Mouse (Mus musculus) intestine, embryonic 14.5 days (tissue): ENCODE data around the gene Dmbt1. TPM values are rescaled to one million over a fixed set of nuclear protein-coding genes. Genes with fewer than 3 reads are reported as not detected.

Experiments used
- ATAC-seq: fragments of 200-750 bp; cut with Nextera tagmentation; replicated peaks from 2 replicates; pipeline ENCODE4 v1.8.0; 2017; ENCODE audit warnings: low read depth, moderate number of reproducible peaks, moderate TSS enrichment, moderate library complexity; ENCODE audit not compliant: low FRiP score, low TSS enrichment
- DNase-seq: peaks from one replicate; pipeline ENCODE4 v3.0.0-alpha.2; 2018; ENCODE audit warnings: low spot score
- H3K27ac ChIP-seq: fragments of 300-500 bp; sonication (generic); 2 replicates; pipeline ENCODE4 v1.5.1; 2014; ENCODE audit warnings: low read depth, mild to moderate bottlenecking, control low read depth
- H3K27me3 ChIP-seq: fragments of 300-500 bp; sonication (generic); replicated peaks from 2 replicates; pipeline ENCODE4 v1.6.1; 2014; ENCODE audit warnings: low read length, control low read depth; ENCODE audit not compliant: control insufficient read depth, insufficient read depth
- H3K36me3 ChIP-seq: fragments of 300-500 bp; sonication (generic); 2 replicates; pipeline ENCODE4 v1.6.1; 2014; ENCODE audit warnings: low read length, control low read depth; ENCODE audit not compliant: control insufficient read depth, insufficient read depth
- H3K4me1 ChIP-seq: fragments of 300-500 bp; sonication (generic); replicated peaks from 2 replicates; pipeline ENCODE4 v1.6.1; 2014; ENCODE audit warnings: low read length, control low read depth, mixed read lengths; ENCODE audit not compliant: control insufficient read depth, insufficient read depth
- H3K4me2 ChIP-seq: fragments of 300-500 bp; sonication (generic); 2 replicates; pipeline ENCODE4 v1.6.1; 2014; ENCODE audit warnings: low read length
- H3K4me3 ChIP-seq: fragments of 300-500 bp; sonication (generic); 2 replicates; pipeline ENCODE4 v1.5.1; 2014; ENCODE audit warnings: low read depth, low read length, control low read depth, mixed read lengths
- H3K9ac ChIP-seq: fragments of 300-500 bp; sonication (generic); 2 replicates; pipeline ENCODE4 v1.6.1; 2014; ENCODE audit warnings: mild to moderate bottlenecking, low read length
- H3K9me3 ChIP-seq: fragments of 300-500 bp; sonication (generic); 2 replicates; pipeline ENCODE4 v1.6.1; 2016; ENCODE audit warnings: low read length, control low read depth; ENCODE audit not compliant: control insufficient read depth
- WGBS: fragments of 180-500 bp; shearing (Covaris S2); extraction: QIAGEN DNeasy Blood & Tissue Kit; methylation state at CpG from one replicate; pipeline ENCODE4 v1.1.7; 2014; 5-methylcytosine and 5-hydroxymethylcytosine counted together
- polyA plus RNA-seq: library from polyadenylated mRNA; unstranded; fragments of >200 nt; fragmentation: Nextera tagmentation; extraction: Ambion mirVana; gene quantifications from 2 replicates; pipeline ENCODE4 v1.2.1, GENCODE M21; 2014

The Dmbt1 gene
- polyA plus RNA-seq, 1 experiment from 2014 or later, result 78.2 TPM

GRCm38 (mm10) chr7:130993907-130994306 lies 37.9 kb upstream of the Dmbt1 start:
- WGBS, result 52% methylated on average over 8 of the region's 8 CpGs
- Histone ChIP-seq H3K4me3 (no peak overlapping the region), H3K4me2 (no peak overlapping the region), H3K36me3 (no peaks in the 10 kb centered on the region), H3K27ac (no peak overlapping the region), H3K27me3 (no peaks in the 10 kb centered on the region), H3K9me3 (no peaks in the 10 kb centered on the region), H3K9ac (no peak overlapping the region), H3K4me1 (no peaks in the 10 kb centered on the region)
- ATAC-seq (no peak), DNase-seq (no peak)

- no peaks in the 10 kb centered on the region for H3K27me3 ChIP-seq
- ATAC-seq, result peak; percentile 86
- peaks cover 10% of the 10 kb centered on the region for H3K9me3 ChIP-seq
- 74% methylated on average over 12 of the region's 12 CpGs for WGBS
- no peaks in the 10 kb centered on the region; the same call in 1 of the 2 replicates for H3K4me1 ChIP-seq
- no peak overlapping the region for H3K27ac ChIP-seq
- no peak overlapping the region for H3K9ac ChIP-seq
- no peaks in the 10 kb centered on the region for H3K36me3 ChIP-seq
- DNase-seq, result no peak
- H3K4me2 ChIP-seq, result no peak overlapping the region
- H3K4me3 ChIP-seq, result no peak overlapping the region
Measured at GRCm38 (mm10) chr7:131001976-131002726, 29.7 kb upstream of the Dmbt1 start.

- H3K4me1 ChIP-seq, result no peaks in the 10 kb centered on the region; the same call in 1 of the 2 replicates
- peaks cover 10% of the 10 kb centered on the region for H3K9me3 ChIP-seq
- no peak overlapping the region for H3K4me3 ChIP-seq
- no peak overlapping the region for H3K9ac ChIP-seq
- no peaks in the 10 kb centered on the region for H3K36me3 ChIP-seq
- 73% methylated on average over 5 of the region's 5 CpGs for WGBS
- no peak overlapping the region for H3K4me2 ChIP-seq
- H3K27ac ChIP-seq, result no peak overlapping the region
- DNase-seq (no peak), ATAC-seq (no peak)
- no peaks in the 10 kb centered on the region for H3K27me3 ChIP-seq
Measured at GRCm38 (mm10) chr7:131004071-131004470, 27.8 kb upstream of the Dmbt1 start.

GRCm38 (mm10) chr7:131007221-131007620 lies 24.6 kb upstream of the Dmbt1 start:
- Histone ChIP-seq H3K4me3 (no peak overlapping the region), H3K27ac (no peak overlapping the region), H3K27me3 (no peaks in the 10 kb centered on the region), H3K9ac (no peak overlapping the region), H3K9me3 (peaks cover 10% of the 10 kb centered on the region), H3K36me3 (no peaks in the 10 kb centered on the region), H3K4me2 (no peak overlapping the region), H3K4me1 (no peaks in the 10 kb centered on the region)
- ATAC-seq (no peak), DNase-seq (no peak)
- WGBS, result 100% methylated on average over 2 of the region's 2 CpGs

GRCm38 (mm10) chr7:131009178-131009577 lies 22.7 kb upstream of the Dmbt1 start:
- no peak overlapping the region for H3K9ac ChIP-seq
- H3K36me3 ChIP-seq, result no peaks in the 10 kb centered on the region
- no peak overlapping the region for H3K4me2 ChIP-seq
- no peaks in the 10 kb centered on the region for H3K27me3 ChIP-seq
- H3K4me1 ChIP-seq, result no peaks in the 10 kb centered on the region
- DNase-seq (no peak), ATAC-seq (no peak)
- H3K4me3 ChIP-seq, result no peak overlapping the region
- peaks cover 10% of the 10 kb centered on the region for H3K9me3 ChIP-seq
- no peak overlapping the region for H3K27ac ChIP-seq
- 79% methylated on average over 5 of the region's 5 CpGs for WGBS

- WGBS, result 69% methylated on average over 1 of the region's 1 CpGs
- Histone ChIP-seq H3K4me3 (no peak overlapping the region), H3K27ac (no peak overlapping the region), H3K36me3 (no peaks in the 10 kb centered on the region), H3K4me2 (no peak overlapping the region), H3K4me1 (no peaks in the 10 kb centered on the region), H3K9me3 (no peaks in the 10 kb centered on the region; the same call in 1 of the 2 replicates), H3K27me3 (no peaks in the 10 kb centered on the region), H3K9ac (no peak overlapping the region)
- no peak for DNase-seq
- ATAC-seq, result no peak
Measured at GRCm38 (mm10) chr7:131011901-131012300, 20.0 kb upstream of the Dmbt1 start.

GRCm38 (mm10) chr7:131019181-131019580 lies 12.7 kb upstream of the Dmbt1 start:
- no peak for ATAC-seq
- DNase-seq, result no peak
- Histone ChIP-seq H3K36me3 (no peaks in the 10 kb centered on the region), H3K9me3 (no peaks in the 10 kb centered on the region), H3K4me1 (no peaks in the 10 kb centered on the region), H3K27me3 (no peaks in the 10 kb centered on the region), H3K27ac (no peak overlapping the region), H3K4me2 (no peak overlapping the region), H3K9ac (no peak overlapping the region), H3K4me3 (no peak overlapping the region)
- WGBS, result 93% methylated on average over 2 of the region's 2 CpGs

- no peaks in the 10 kb centered on the region for H3K36me3 ChIP-seq
- H3K27ac ChIP-seq, result no peak overlapping the region
- 40% methylated on average over 1 of the region's 1 CpGs for WGBS
- H3K4me1 ChIP-seq, result peaks cover 3% of the 10 kb centered on the region; the same call in 1 of the 2 replicates
- no peak overlapping the region for H3K4me3 ChIP-seq
- H3K9me3 ChIP-seq, result no peaks in the 10 kb centered on the region
- DNase-seq, result no peak
- H3K9ac ChIP-seq, result no peak overlapping the region
- ATAC-seq, result no peak
- H3K27me3 ChIP-seq, result no peaks in the 10 kb centered on the region
- H3K4me2 ChIP-seq, result no peak overlapping the region
Measured at GRCm38 (mm10) chr7:131024807-131025206, 7.0 kb upstream of the Dmbt1 start.

GRCm38 (mm10) chr7:131027557-131027956 lies 4.3 kb upstream of the Dmbt1 start:
- Histone ChIP-seq H3K4me2 (no peak overlapping the region), H3K27me3 (no peaks in the 10 kb centered on the region), H3K4me1 (peaks cover 6% of the 10 kb centered on the region; the same call in 1 of the 2 replicates), H3K4me3 (no peak overlapping the region), H3K9me3 (no peaks in the 10 kb centered on the region), H3K27ac (no peak overlapping the region), H3K36me3 (no peaks in the 10 kb centered on the region), H3K9ac (no peak overlapping the region)
- no peak for DNase-seq
- 70% methylated on average over 1 of the region's 1 CpGs for WGBS
- ATAC-seq, result no peak
